Mouse (Mus musculus) kidney, postnatal 0 days (tissue): Measurements from ENCODE around the gene Cers2. TPM values are rescaled to one million over a fixed set of nuclear protein-coding genes. Genes with fewer than 3 reads are reported as not detected.
A peak's percentile ranks its signal among the peaks of the same experiment; 100 is the strongest.

Experiments used
- ATAC-seq: fragments of 200-750 bp; cut with Nextera tagmentation; replicated peaks from 2 replicates; pipeline ENCODE4 v1.8.0; 2017; ENCODE audit warnings: low read depth, moderate number of reproducible peaks, moderate TSS enrichment, moderate library complexity; ENCODE audit not compliant: low FRiP score
- DNase-seq: peaks from one replicate; pipeline ENCODE4 v3.0.0-alpha.2; 2016; ENCODE audit warnings: low spot score
- H3K27ac ChIP-seq: fragments of 300-500 bp; sonication (generic); 2 replicates; pipeline ENCODE4 v1.5.1; 2014; ENCODE audit warnings: mild to moderate bottlenecking
- H3K27me3 ChIP-seq: fragments of 300-500 bp; sonication (generic); 2 replicates; pipeline ENCODE4 v1.6.1; 2014; ENCODE audit warnings: low read length, mixed read lengths; ENCODE audit not compliant: insufficient read depth
- H3K36me3 ChIP-seq: fragments of 300-500 bp; sonication (generic); 2 replicates; pipeline ENCODE4 v1.6.1; 2014; ENCODE audit warnings: low read length, mixed read lengths; ENCODE audit not compliant: insufficient read depth
- H3K4me1 ChIP-seq: fragments of 300-500 bp; sonication (generic); replicated peaks from 2 replicates; pipeline ENCODE4 v1.6.1; 2014; ENCODE audit warnings: antibody characterized with exemption, low read length, mixed read lengths; ENCODE audit not compliant: insufficient read depth
- H3K4me2 ChIP-seq: fragments of 300-500 bp; sonication (generic); 2 replicates; pipeline ENCODE4 v1.6.1; 2014; ENCODE audit warnings: mild to moderate bottlenecking, low read length, moderate library complexity, mixed read lengths
- H3K4me3 ChIP-seq: fragments of 300-500 bp; sonication (generic); replicated peaks from 2 replicates; pipeline ENCODE4 v1.5.1; 2014; ENCODE audit warnings: low read depth, low read length
- H3K9ac ChIP-seq: fragments of 300-500 bp; sonication (generic); 2 replicates; pipeline ENCODE4 v1.6.1; 2014; ENCODE audit warnings: low read depth, low read length
- H3K9me3 ChIP-seq: fragments of 300-500 bp; sonication (generic); replicated peaks from 2 replicates; pipeline ENCODE4 v1.6.1; 2016; ENCODE audit warnings: low read length, inconsistent platforms, mixed read lengths
- CTCF ChIP-seq: IDR thresholded peaks from 2 replicates; pipeline ENCODE4 v1.5.1; 2016; ENCODE audit warnings: antibody characterized with exemption, low read depth, mild to moderate bottlenecking, moderate library complexity
- WGBS: fragments of 180-500 bp; shearing (Covaris S2); extraction: QIAGEN DNeasy Blood & Tissue Kit; methylation state at CpG from one replicate; pipeline ENCODE4 v1.1.7; 2014; 5-methylcytosine and 5-hydroxymethylcytosine counted together
- polyA plus RNA-seq: library from polyadenylated mRNA; unstranded; fragments of >200 nt; fragmentation: Nextera tagmentation; extraction: Ambion mirVana; gene quantifications from 2 replicates; pipeline ENCODE4 v1.2.1, GENCODE M21; 2015

The Cers2 gene
- polyA plus RNA-seq, 1 experiment from 2014 or later = 172 TPM

DNA sequence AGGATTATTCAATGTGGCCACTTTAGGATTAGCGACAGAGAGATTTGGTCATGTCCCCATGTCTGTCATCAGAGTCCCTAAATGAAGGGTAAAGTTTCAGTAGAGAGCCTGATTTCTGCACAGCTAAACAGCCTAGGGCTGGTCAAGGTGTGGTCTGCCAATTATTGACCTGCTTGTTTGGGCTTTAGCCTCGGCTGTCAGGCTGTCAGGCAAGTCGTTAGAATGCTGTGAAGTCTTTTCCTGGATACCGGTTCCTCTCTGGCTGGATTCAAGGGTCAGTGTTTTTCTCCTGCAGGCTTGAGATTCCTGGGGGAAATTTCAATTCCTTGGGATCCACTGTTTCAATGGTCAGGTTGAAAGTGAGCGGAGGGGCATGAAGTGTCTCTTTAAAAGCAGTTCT, 28.6 kb upstream of the Cers2 start:
- Histone ChIP-seq H3K9ac (no peak overlapping the region), H3K4me1 (peaks cover 20% of the 10 kb centered on the region), H3K4me3 (no peak overlapping the region), H3K4me2 (no peak overlapping the region), H3K36me3 (peaks cover 21% of the 10 kb centered on the region; the same call in 1 of the 2 replicates), H3K9me3 (no peaks in the 10 kb centered on the region), H3K27ac (peak overlapping the region; percentile 64), H3K27me3 (no peaks in the 10 kb centered on the region)
- DNase-seq (peak; percentile 38), ATAC-seq (no peak)
- WGBS = 44% methylated on average over 5 of the region's 5 CpGs
- no peak for TF ChIP-seq CTCF

- no peaks in the 10 kb centered on the region for H3K27me3 ChIP-seq
Observed at GRCm38 (mm10) chr3:95286510-95286909, 28.1 kb upstream of the Cers2 start.

GRCm38 (mm10) chr3:95287541-95287940, 27.1 kb upstream of the Cers2 start:
- H3K4me2 ChIP-seq = no peak overlapping the region
- no peak overlapping the region for H3K4me3 ChIP-seq
- no peak overlapping the region for H3K9ac ChIP-seq
- H3K27ac ChIP-seq = no peak overlapping the region
- H3K4me1 ChIP-seq = peaks cover 20% of the 10 kb centered on the region
- no peak for ATAC-seq
- DNase-seq = no peak
- TF ChIP-seq CTCF = no peak
- no peaks in the 10 kb centered on the region for H3K27me3 ChIP-seq
- H3K36me3 ChIP-seq = peaks cover 30% of the 10 kb centered on the region; the same call in 1 of the 2 replicates
- 83% methylated on average over 3 of the region's 3 CpGs for WGBS
- H3K9me3 ChIP-seq = no peaks in the 10 kb centered on the region

More at GRCm38 (mm10) chr3:95286510-95286909, 28.1 kb upstream of the Cers2 start:
- no peak for TF ChIP-seq CTCF
- H3K36me3 ChIP-seq = peaks cover 24% of the 10 kb centered on the region; the same call in 1 of the 2 replicates
- H3K4me2 ChIP-seq = no peak overlapping the region
- no peak overlapping the region for H3K9ac ChIP-seq
- peaks cover 20% of the 10 kb centered on the region for H3K4me1 ChIP-seq
- 75% methylated on average over 7 of the region's 7 CpGs for WGBS
- no peak for ATAC-seq
- H3K9me3 ChIP-seq = no peaks in the 10 kb centered on the region
- peak overlapping the region; percentile 64 for H3K27ac ChIP-seq
- no peak overlapping the region for H3K4me3 ChIP-seq
- peak; percentile 32 for DNase-seq

- H3K4me2 ChIP-seq = no peak overlapping the region
- DNase-seq = no peak
- H3K9me3 ChIP-seq = no peaks in the 10 kb centered on the region
- H3K27ac ChIP-seq = no peak overlapping the region
- H3K9ac ChIP-seq = no peak overlapping the region
- ATAC-seq = no peak
- H3K36me3 ChIP-seq = peaks cover 38% of the 10 kb centered on the region
- WGBS = 89% methylated on average over 4 of the region's 4 CpGs
- no peaks in the 10 kb centered on the region for H3K27me3 ChIP-seq
- no peak for TF ChIP-seq CTCF
- H3K4me1 ChIP-seq = peaks cover 14% of the 10 kb centered on the region
- H3K4me3 ChIP-seq = no peak overlapping the region
Observed at GRCm38 (mm10) chr3:95289419-95289818, 25.2 kb upstream of the Cers2 start.

- Histone ChIP-seq H3K9ac (no peak overlapping the region), H3K27me3 (no peaks in the 10 kb centered on the region), H3K9me3 (no peaks in the 10 kb centered on the region), H3K4me3 (no peak overlapping the region), H3K4me1 (0 out of 2 replicates have a peak, but pooled peaks cover 11% of the 10 kb centered on the region), H3K36me3 (peaks cover 38% of the 10 kb centered on the region), H3K27ac (0 out of 2 replicates have a peak overlapping the region, but pooled peaks have one; percentile 19), H3K4me2 (no peak overlapping the region)
- 74% methylated on average over 6 of the region's 6 CpGs for WGBS
- no peak for ATAC-seq
- no peak for TF ChIP-seq CTCF
- no peak for DNase-seq
Observed at GRCm38 (mm10) chr3:95290156-95290555, 24.4 kb upstream of the Cers2 start.

- H3K27ac ChIP-seq = no peak overlapping the region
- ATAC-seq (no peak), DNase-seq (no peak)
- 80% methylated on average over 4 of the region's 4 CpGs for WGBS
- H3K4me1 ChIP-seq = 0 out of 2 replicates have a peak, but pooled peaks cover 7% of the 10 kb centered on the region
- no peak for TF ChIP-seq CTCF
- H3K36me3 ChIP-seq = peaks cover 38% of the 10 kb centered on the region
- H3K4me3 ChIP-seq = no peak overlapping the region
- no peak overlapping the region for H3K9ac ChIP-seq
- H3K4me2 ChIP-seq = no peak overlapping the region
- H3K9me3 ChIP-seq = no peaks in the 10 kb centered on the region
- H3K27me3 ChIP-seq = no peaks in the 10 kb centered on the region
Observed at GRCm38 (mm10) chr3:95291041-95291440, 23.6 kb upstream of the Cers2 start.

GRCm38 (mm10) chr3:95292899-95293298, 21.7 kb upstream of the Cers2 start:
- no peak for ATAC-seq
- H3K27me3 ChIP-seq = no peaks in the 10 kb centered on the region
- H3K4me3 ChIP-seq = no peak overlapping the region
- H3K4me2 ChIP-seq = no peak overlapping the region
- peaks cover 37% of the 10 kb centered on the region for H3K36me3 ChIP-seq
- no peak overlapping the region for H3K9ac ChIP-seq
- H3K4me1 ChIP-seq = 0 out of 2 replicates have a peak, but pooled peaks cover 9% of the 10 kb centered on the region
- WGBS = 87% methylated on average over 2 of the region's 2 CpGs
- no peak for TF ChIP-seq CTCF
- no peaks in the 10 kb centered on the region for H3K9me3 ChIP-seq
- no peak for DNase-seq
- H3K27ac ChIP-seq = peak overlapping the region; percentile 34; the same call in 1 of the 2 replicates
